Mouse (Mus musculus) gastrocnemius, adult 2 months (tissue): ENCODE results near the gene Copg2. TPM values are rescaled to one million over a fixed set of nuclear protein-coding genes. Genes with fewer than 3 reads are reported as not detected.
"Not testable (repeated sequence)": the region's sequence is repeated elsewhere in the genome, so short reads cannot be mapped to it uniquely, and the experiment has no call there.

Experiments
- DNase-seq: peaks from one replicate; pipeline ENCODE4 v3.0.0; 2022
- H3K27ac ChIP-seq: fragments of 200-600 bp; 2 replicates; pipeline ENCODE4 v1.8.1; 2022; ENCODE audit warnings: mild to moderate bottlenecking
- H3K4me3 ChIP-seq: fragments of 200-600 bp; 2 replicates; pipeline ENCODE4 v1.8.1; 2022; ENCODE audit warnings: mild to moderate bottlenecking, moderate library complexity
- CTCF ChIP-seq: fragments of 200-600 bp; IDR thresholded peaks from 2 replicates; pipeline ENCODE4 v1.8.1; 2022; ENCODE audit warnings: antibody characterized with exemption, mild to moderate bottlenecking, moderate library complexity
- intact Hi-C: fragments of 180-260 bp; cut with DNase I; formaldehyde crosslinking; loops from one replicate; pipeline ENCODE4 v1.15.1; 2025
- total RNA-seq, 2 experiments: library from RNA; stranded (reverse); gene quantifications; 2 replicates each; pipeline ENCODE4 v1.2.3; 2021

Gene Copg2
- total RNA-seq, 2 experiments from 2014 or later = 15.6 to 15.8 TPM

DNA sequence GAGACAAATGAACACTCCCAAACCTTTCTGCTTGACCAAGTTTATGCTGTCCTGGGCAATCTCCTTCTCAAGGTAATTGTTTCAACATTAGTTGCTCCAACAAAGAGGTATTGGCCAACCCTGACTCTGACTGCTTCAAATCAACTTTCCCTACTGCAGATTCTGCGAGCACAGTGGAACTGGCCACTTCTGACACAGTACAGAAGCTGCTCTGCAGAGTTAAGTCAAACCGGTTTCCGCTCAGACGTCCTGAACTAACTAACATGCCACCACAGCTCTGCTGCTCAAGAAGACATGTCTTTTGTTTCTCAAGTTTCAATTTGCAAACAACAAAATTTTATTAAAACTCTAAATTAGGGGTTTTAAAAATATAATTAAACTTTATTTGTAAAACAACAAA, 3.5 kb downstream of the Copg2 start:
- DNase-seq = no peak
- Histone ChIP-seq H3K4me3 (no peak overlapping the region), H3K27ac (no peak overlapping the region)
- intact Hi-C loops = no loop called here
- no peak for TF ChIP-seq CTCF

DNA sequence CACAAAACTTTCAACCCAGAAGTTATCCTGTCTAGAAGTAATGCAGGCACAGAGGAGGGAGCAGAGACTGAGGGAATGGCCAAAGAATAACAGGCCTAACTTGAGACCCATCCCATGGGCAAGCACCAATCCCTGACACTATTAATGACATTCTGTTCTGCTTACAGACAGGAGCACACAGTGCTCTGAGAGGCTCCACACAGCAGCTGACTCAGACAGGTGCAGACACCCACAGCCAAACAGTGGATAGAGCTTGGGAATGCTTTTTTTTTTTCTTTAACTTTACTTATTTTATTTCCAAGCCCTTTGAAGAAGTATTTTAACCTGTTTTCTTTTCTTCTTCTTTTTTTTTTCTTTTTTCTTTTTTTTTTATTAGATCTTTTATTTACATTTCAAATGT, 4.8 kb downstream of the Copg2 start:
- Histone ChIP-seq H3K4me3 (no peak overlapping the region), H3K27ac (no peak overlapping the region)
- TF ChIP-seq CTCF = no peak
- intact Hi-C loops = no loop called here
- no peak for DNase-seq

DNA sequence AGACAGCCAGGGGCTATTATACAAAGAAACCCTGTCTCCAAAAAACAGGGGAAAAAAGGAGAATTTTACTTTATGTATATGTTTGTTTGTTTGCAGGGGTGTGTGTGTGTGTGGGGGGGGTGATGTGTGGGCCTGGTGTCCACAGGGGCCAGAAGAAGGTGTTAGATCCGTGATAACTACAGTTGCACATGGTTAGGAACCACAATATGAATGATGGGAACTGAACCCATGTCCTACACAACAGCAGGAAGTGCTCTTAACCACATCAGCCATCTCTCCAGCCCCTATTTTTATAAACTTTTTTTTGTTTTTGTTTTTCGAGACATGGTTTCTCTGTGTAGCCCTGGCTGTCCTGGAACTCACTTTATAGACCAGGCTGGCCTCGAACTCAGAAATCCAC, 11.7 kb downstream of the Copg2 start:
- no peak for TF ChIP-seq CTCF
- intact Hi-C loops = no loop called here
- H3K4me3 ChIP-seq = no peak overlapping the region
- DNase-seq = no peak
- no peak overlapping the region for H3K27ac ChIP-seq

DNA sequence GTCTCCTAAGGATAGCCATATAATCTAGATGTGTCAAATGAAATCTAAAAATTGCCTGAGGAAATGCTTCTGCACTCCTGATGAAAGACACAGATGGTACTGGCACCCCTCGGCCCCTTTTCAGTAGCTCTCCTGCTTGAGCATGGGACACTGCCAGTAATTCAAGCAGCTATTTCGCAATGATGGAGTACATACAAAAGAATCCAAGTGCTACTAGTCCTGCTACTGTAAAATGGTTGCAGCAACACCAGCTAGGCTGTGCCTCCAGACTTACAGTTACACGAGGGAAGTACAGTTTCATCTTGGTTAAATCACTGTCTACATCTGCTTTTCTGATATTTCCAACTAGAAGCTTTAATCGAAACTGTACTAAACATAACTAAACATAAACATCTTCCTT, 13.1 kb downstream of the Copg2 start:
- intact Hi-C loops = no loop called here

DNA sequence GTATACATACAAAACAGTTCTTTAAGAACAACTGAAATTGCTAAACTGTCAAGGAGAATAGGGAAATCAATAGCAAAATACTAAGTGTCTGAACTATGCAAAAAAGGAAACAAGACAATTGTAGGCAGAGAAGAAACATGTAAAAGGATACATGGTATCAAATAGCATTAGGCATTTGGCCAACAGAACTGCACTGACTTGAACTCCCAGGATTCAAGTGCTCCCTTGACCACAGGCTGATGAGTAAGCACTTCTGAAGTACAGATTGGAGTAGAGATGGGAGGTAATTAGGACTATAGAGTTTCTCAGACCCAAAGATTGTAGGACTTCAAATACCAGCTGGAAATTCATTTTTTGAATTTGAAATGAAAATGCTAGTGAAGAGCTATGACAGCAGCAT, 19.9 kb downstream of the Copg2 start:
- Histone ChIP-seq H3K27ac (no peak overlapping the region), H3K4me3 (no peak overlapping the region)
- no peak for DNase-seq
- TF ChIP-seq CTCF = no peak
- intact Hi-C loops = no loop called here

More for the DNA sequence above, 13.1 kb downstream of the Copg2 start:
- peak; percentile 40 for DNase-seq
- no peak for TF ChIP-seq CTCF
- Histone ChIP-seq H3K27ac (no peak overlapping the region), H3K4me3 (no peak overlapping the region)

- DNase-seq = no peak
- Histone ChIP-seq H3K27ac (no peak overlapping the region), H3K4me3 (no peak overlapping the region)
- intact Hi-C loops = no loop called here
- no peak for TF ChIP-seq CTCF
Measured at GRCm38 (mm10) chr6:30866501-30866900, 30.1 kb downstream of the Copg2 start.

GRCm38 (mm10) chr6:30865031-30865678, 31.4 kb downstream of the Copg2 start:
- intact Hi-C loops = no loop called here
- DNase-seq = no peak
- no peak for TF ChIP-seq CTCF
- Histone ChIP-seq H3K4me3 (no peak overlapping the region), H3K27ac (no peak overlapping the region)

- intact Hi-C loops = no loop called here
- no peak for DNase-seq
- no peak for TF ChIP-seq CTCF
- Histone ChIP-seq H3K4me3 (no peak overlapping the region), H3K27ac (no peak overlapping the region)
Measured at GRCm38 (mm10) chr6:30855956-30856355, 40.6 kb downstream of the Copg2 start.

GRCm38 (mm10) chr6:30855205-30855604, 41.4 kb downstream of the Copg2 start:
- no peak for DNase-seq
- intact Hi-C loops = no loop called here
- Histone ChIP-seq H3K27ac (no peak overlapping the region), H3K4me3 (no peak overlapping the region)
- no peak for TF ChIP-seq CTCF

DNA sequence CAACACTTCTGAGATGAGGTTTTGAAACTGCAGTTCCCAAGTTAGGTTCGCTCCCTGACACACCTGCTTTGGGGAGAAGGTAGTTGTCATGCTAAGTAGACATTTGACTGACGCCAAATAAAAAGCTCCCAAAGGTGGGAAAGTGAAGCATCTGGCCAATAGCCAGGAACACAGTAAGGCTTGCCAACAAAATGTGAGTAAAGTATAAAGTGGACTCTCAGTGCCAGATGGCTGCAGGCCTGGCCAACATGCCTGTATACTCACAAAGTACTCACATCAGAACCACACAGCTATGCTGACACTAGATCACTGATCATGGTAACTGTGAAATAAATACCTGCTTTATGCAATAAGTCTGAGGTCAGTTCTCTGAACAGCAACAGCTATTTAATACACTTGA, 46.8 kb downstream of the Copg2 start:
- no peak for TF ChIP-seq CTCF
- Histone ChIP-seq H3K4me3 (no peak overlapping the region), H3K27ac (no peak overlapping the region)
- peak; percentile 28 for DNase-seq
- intact Hi-C loops = no loop called here

DNA sequence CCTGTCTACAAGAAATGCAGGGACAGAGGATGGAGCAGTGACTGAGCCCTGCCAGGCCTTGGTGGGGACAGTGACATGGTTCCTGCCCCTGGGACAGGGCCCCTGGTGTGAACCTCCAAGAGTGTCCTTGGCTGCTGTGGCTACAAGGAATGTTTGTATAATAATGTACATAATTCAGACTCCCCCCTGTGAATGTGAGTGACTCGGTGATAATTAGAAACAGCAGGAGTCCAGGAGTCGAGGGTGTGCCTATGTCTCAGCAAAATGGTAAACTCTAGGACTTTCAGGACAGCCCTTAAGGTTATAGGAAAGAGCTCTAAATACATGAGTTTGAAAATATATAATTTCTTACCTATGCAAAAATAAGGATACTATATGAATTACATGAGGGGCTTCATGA, 64.4 kb downstream of the Copg2 start:
- no peak overlapping the region for H3K4me3 ChIP-seq
- no peak overlapping the region for H3K27ac ChIP-seq
- TF ChIP-seq CTCF = no peak
- DNase-seq = no peak
- intact Hi-C loops = no loop called here

DNA sequence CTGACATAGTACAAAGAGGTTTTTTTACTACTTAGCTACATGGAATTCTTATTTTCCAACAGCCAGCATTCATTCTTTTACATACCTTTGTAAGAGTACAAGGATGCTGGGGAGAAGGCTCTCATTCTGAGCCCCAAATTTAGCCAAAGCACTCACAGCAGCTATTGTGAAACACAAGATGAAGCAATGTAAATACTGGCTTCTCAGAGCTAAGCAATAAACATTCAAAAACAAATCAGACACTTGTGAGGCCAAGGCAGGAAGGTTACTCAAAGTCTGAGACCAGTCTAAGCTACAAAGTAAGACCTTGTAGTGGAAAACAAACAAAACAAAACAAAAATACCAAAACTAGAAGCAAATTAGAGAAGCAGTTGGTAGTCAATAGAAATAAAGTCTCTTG, 83.0 kb downstream of the Copg2 start:
- Histone ChIP-seq H3K4me3 (no peak overlapping the region), H3K27ac (no peak overlapping the region)
- intact Hi-C loops = no loop called here
- DNase-seq = no peak
- TF ChIP-seq CTCF = no peak

DNA sequence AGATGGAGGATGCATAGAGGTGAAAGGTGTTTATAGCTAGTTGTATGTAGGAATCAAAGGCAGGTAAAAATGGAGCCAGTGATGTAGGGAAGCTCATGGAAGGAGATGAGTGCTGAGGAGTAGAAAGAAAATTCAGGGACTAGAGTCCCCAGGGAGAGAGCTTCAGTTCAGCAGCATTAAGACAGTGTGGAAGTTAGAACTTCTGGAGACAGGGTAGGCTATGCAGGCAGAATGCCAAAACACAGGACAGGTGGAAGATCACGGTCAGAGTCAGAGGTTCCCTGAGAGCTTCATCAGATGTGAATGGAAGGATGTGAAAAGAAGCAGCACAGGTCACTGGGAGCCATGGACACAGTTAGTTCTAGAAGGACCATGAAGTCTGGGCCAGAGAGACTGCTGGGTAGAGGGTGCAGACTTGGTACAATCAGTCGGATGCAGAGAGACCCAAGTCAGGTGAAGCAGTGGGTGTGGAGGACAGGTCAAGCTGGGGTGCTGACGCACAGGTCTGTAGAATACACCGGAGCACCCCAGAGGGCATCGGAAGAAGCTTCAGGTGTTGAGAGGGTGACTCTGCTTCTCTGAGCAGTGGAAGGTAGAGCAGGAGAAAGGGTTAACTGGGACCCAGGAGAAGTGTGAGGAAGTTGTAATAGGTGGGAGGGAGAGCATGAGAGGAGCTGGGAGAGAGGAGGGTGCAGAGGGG, 91.4 kb downstream of the Copg2 start:
- H3K27ac ChIP-seq = no peak overlapping the region
- TF ChIP-seq CTCF = no peak
- intact Hi-C loops = no loop called here
- peak; percentile 19 for DNase-seq
- H3K4me3 ChIP-seq = no peak overlapping the region

DNA sequence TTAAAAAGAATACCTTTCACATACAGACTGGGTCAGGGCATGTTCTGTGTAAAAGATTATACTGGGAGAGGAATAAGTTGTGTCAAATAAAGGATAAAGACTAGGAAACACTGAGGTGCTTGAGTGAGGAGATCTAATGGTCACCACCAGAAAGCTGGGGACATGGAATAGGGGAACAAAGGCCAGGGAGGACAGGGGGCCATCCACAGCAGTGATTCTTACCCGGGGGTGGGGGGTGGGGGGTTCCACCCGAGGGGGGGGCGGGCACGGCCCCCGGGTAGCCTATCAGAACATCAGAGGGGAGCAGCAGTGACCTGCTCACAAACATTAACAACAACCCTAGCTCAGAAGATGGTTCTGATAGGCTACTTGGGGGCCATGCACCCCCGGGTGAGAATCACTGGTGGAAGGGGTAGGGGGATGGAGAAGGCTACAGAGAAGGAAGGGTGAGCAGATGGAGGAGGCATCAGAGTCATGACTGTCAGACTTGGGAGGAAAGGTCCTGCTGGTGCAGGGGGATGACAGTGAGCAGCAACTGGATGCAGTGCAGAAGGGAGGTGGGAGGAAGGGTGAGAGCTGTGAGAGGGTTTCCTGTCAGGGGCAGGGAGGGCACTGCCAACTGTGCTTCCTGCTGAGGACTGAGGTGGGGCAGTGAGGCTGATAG, 92.1 kb downstream of the Copg2 start:
- intact Hi-C loops, H3K27ac ChIP-seq, H3K4me3 ChIP-seq: not testable (repeated sequence)
- DNase-seq = peak; percentile 20

GRCm38 (mm10) chr6:30802915-30803314, 93.7 kb downstream of the Copg2 start:
- DNase-seq, intact Hi-C loops, H3K27ac ChIP-seq, H3K4me3 ChIP-seq: not testable (repeated sequence)
